ENCODE assay signal across 13 mouse cellular contexts in genomic region chr12:70129105-70129504, GRCm38 (mm10). TPM values are rescaled to one million over a fixed set of nuclear protein-coding genes. Genes with fewer than 3 reads are reported as not detected.
DNase-seq lines count a peak whose midpoint lies in the region; ATAC-seq and TF ChIP-seq lines count a peak whose summit lies in the region.
"Had no signal": no experiment of that assay in that cellular context is flagged by ENCODE, and none has a peak within 500 bp of the region (broad histone marks: within the 10 kb centered on the region; RNA-seq: fewer than 3 reads in every experiment).

No protein-coding gene starts in this region.

- no peak overlapping the region for H3K27ac ChIP-seq in lung, embryonic 14.5 days (ENCODE audit: low read depth)
- H3K27ac ChIP-seq: macrophage had no signal

- H3K4me2 ChIP-seq in lung, embryonic 14.5 days: no peak overlapping the region

- H3K9ac ChIP-seq in lung, embryonic 14.5 days: no peak overlapping the region

- H3K36me3 ChIP-seq in lung, embryonic 14.5 days (ENCODE audit: insufficient read depth): no peaks in the 10 kb centered on the region
- no peaks in the 10 kb centered on the region for H3K36me3 ChIP-seq in splenic B cell, adult 2 months (ENCODE audit: control insufficient read depth, insufficient read depth, low read length, poor library complexity, severe bottlenecking)

- no peaks in the 10 kb centered on the region for H3K9me3 ChIP-seq in lung, embryonic 14.5 days (ENCODE audit: low read depth, low read length)

- DNase-seq in heart, adult 11 months: peak; percentile 89
- no peak for DNase-seq in heart, postnatal 36 days
- DNase-seq in lung, embryonic 14.5 days: peak; percentile 31
- no peak for DNase-seq in lung, postnatal 4 days
- DNase-seq in splenic B cell, adult 2 months (ENCODE audit: low read depth, low spot score): peak; percentile 68
- DNase-seq in layer of hippocampus, adult 8-10 months (ENCODE audit: low spot score in 2 of 2): no peak
- DNase-seq in right cerebral cortex, postnatal 25 days: no peak
- DNase-seq: cerebellum, adult 11-12 months; gastrocnemius, postnatal 14 days had no signal

- 30% methylated on average over 5 of the region's 5 CpGs for WGBS in lung, embryonic 14.5 days

- ATAC-seq in lung, embryonic 14.5 days (ENCODE audit: insufficient read depth): no peak
- peak; percentile 76 for ATAC-seq in activated CD4-positive, CD25-positive, alpha-beta regulatory T cell, adult 4 months

- intact Hi-C loops in heart, postnatal 36 days (cut with DNase I): no loop called here

- H3K27me3 ChIP-seq in lung, embryonic 14.5 days (ENCODE audit: insufficient read depth, low read length): no peaks in the 10 kb centered on the region
- H3K27me3 ChIP-seq in splenic B cell, adult 2 months (ENCODE audit: control insufficient read depth, insufficient read depth, low read length, poor library complexity, severe bottlenecking): no peaks in the 10 kb centered on the region

- H3K4me1 ChIP-seq in lung, embryonic 14.5 days (ENCODE audit: insufficient read depth): no peaks in the 10 kb centered on the region

- H3K4me3 ChIP-seq in lung, embryonic 14.5 days (ENCODE audit: low read depth, low read length): no peak overlapping the region

- TF ChIP-seq CTCF in lung, embryonic 14.5 days (IDR thresholded peaks at IDR 0.05; ENCODE audit: low read depth): no peak

RNA-seq across cellular contexts. Expression of gene Nin, which starts 15.6 kb away (rescaled TPM):
- total RNA-seq in heart, postnatal 36 days (2021): 10 to 100 TPM; 16.6 to 19.7 TPM
- polyA plus RNA-seq in lung, embryonic 14.5 days (2014; fragmentation: Nextera tagmentation; extraction: Ambion mirVana): 20.8 and 25.1 TPM in 2 replicates
- polyA plus RNA-seq in activated CD4-positive, CD25-positive, alpha-beta regulatory T cell, adult 4 months (2017; shearing (Covaris generic)): 10 to 100 TPM; 19.2 to 24.3 TPM
- total RNA-seq in layer of hippocampus, adult 8-10 months (2022): 10 to 100 TPM; 58.1 to 82.5 (median 66.6) TPM

RNA-seq across cellular contexts. Expression of gene Abhd12b, which starts 24.8 kb away (rescaled TPM):
- not detected for total RNA-seq in heart, postnatal 36 days (2021)
- polyA plus RNA-seq in lung, embryonic 14.5 days (2014; fragmentation: Nextera tagmentation; extraction: Ambion mirVana): 0.12 and 0.24 TPM in 2 replicates
- 1 to 10 TPM; 1.0 to 1.2 TPM for polyA plus RNA-seq in activated CD4-positive, CD25-positive, alpha-beta regulatory T cell, adult 4 months (2017; shearing (Covaris generic))
- not detected for total RNA-seq in layer of hippocampus, adult 8-10 months (2022)
- total RNA-seq: adrenal gland, adult 18-20 months; gastrocnemius, postnatal 14 days; left cerebral cortex, postnatal 10 days had no signal
- polyA plus RNA-seq: macrophage had no signal

Comparison
In these comparisons a context has a peak if more than half of its experiments do, and no peak if none do; other contexts are left out.
1. DNase-seq: peak in heart, adult 11 months (single experiment), lung, embryonic 14.5 days (single experiment) and splenic B cell, adult 2 months (single experiment); none in heart, postnatal 36 days (0 of 2), lung, postnatal 4 days (0 of 2), layer of hippocampus, adult 8-10 months (0 of 2) and right cerebral cortex, postnatal 25 days (single experiment).